Mouse (Mus musculus): Measurements from ENCODE around the gene Mgat5.

DNA sequence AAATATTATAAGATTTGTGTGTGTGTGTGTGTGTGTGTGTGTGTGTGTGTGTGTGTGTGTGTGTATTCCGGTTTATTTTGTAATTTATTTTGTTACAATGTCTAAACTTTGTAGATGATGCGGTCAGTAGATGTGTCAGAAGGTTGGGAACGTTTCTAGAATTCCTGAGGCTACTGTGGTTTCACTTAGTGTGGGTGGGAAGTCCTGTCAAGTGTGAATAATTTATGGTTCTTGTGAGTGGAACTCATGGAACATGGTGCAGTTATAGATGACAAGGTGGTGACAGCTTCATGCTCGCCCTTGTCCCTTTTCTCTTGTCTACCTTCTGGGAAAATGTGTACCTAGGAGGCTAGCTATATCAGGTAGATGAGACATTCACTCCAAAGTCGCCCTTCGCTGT, 96.2 kb downstream of the Mgat5 start:
- TF ChIP-seq CTCF (IDR thresholded peaks at IDR 0.05; ENCODE audit: low read depth, low read length) (no peak), POLR2A (IDR thresholded peaks at IDR 0.05; ENCODE audit: borderline replicate concordance, low read depth, low read length) (no peak)
